Mouse (Mus musculus) B cell, adult 67 days (primary cell): ENCODE results near the gene Rsu1. TPM values are rescaled to one million over a fixed set of nuclear protein-coding genes. Genes with fewer than 3 reads are reported as not detected.

Experiments used
- total RNA-seq, 2 experiments: library from RNA; stranded (reverse); gene quantifications; 4 replicates each; pipeline ENCODE4 v1.2.4; 2023

Gene Rsu1
- total RNA-seq, result 10 to 100 TPM; 38.9 to 48.2 TPM

GRCm38 (mm10) chr2:13271165-13271957 lies at the start of gene Rsu1:
Gene Rsu1 (minus strand): TSS chr2:13271415.

Other genes starting within 250 kb of the Rsu1 start
- gene Cubn, start 220.4 kb upstream of the Rsu1 start, total RNA-seq, result not detected